Mouse (Mus musculus) kidney, adult 9 months (tissue): Measurements from ENCODE around the gene Lim2.
"Not testable (repeated sequence)": the region's sequence is repeated elsewhere in the genome, so short reads cannot be mapped to it uniquely, and the experiment has no call there.

ENCODE experiments used
- DNase-seq: peaks from one replicate; pipeline ENCODE4 v3.0.0; 2022

Lim2 gene

GRCm38 (mm10) chr7:43427406-43427805 lies at the start of gene Lim2:
Lim2 (plus strand) TSS chr7:43427670.
- no peak for DNase-seq

GRCm38 (mm10) chr7:43378226-43378625 lies 49.2 kb upstream of the Lim2 start:
- peak; percentile 54 for DNase-seq

GRCm38 (mm10) chr7:43392349-43393121 lies 34.9 kb upstream of the Lim2 start:
- no peak for DNase-seq

- no peak for DNase-seq
Observed at GRCm38 (mm10) chr7:43399501-43399900, 28.0 kb upstream of the Lim2 start.

- DNase-seq: no peak
Observed at GRCm38 (mm10) chr7:43402718-43403117, 24.8 kb upstream of the Lim2 start.

- DNase-seq: no peak
Observed at GRCm38 (mm10) chr7:43407573-43407972, 19.9 kb upstream of the Lim2 start.

GRCm38 (mm10) chr7:43408131-43408553 lies 19.3 kb upstream of the Lim2 start, which contains the start of gene Siglecg:
Siglecg (plus strand) TSS chr7:43408204.
- no peak for DNase-seq

GRCm38 (mm10) chr7:43409084-43409483 lies 18.4 kb upstream of the Lim2 start:
- no peak for DNase-seq

- not testable (repeated sequence) for DNase-seq
Observed at GRCm38 (mm10) chr7:43411724-43412123, 15.7 kb upstream of the Lim2 start.

GRCm38 (mm10) chr7:43417298-43417697 lies 10.2 kb upstream of the Lim2 start:
- no peak for DNase-seq

GRCm38 (mm10) chr7:43422995-43423617 lies 4.4 kb upstream of the Lim2 start:
- peak; percentile 89 for DNase-seq

- DNase-seq: no peak
Observed at GRCm38 (mm10) chr7:43423991-43424625, 3.4 kb upstream of the Lim2 start.

GRCm38 (mm10) chr7:43429500-43429899 lies 2.0 kb downstream of the Lim2 start:
- no peak for DNase-seq

- DNase-seq: no peak
Observed at GRCm38 (mm10) chr7:43432891-43433290, 5.4 kb downstream of the Lim2 start.

GRCm38 (mm10) chr7:43434676-43435075 lies 7.2 kb downstream of the Lim2 start:
- DNase-seq: no peak

GRCm38 (mm10) chr7:43436341-43437255 lies 9.1 kb downstream of the Lim2 start, which contains the start of gene Nkg7:
Nkg7 (plus strand) TSS chr7:43437073.
- DNase-seq: no peak

GRCm38 (mm10) chr7:43438611-43439010 lies 11.1 kb downstream of the Lim2 start:
- DNase-seq: no peak

- DNase-seq: no peak
Observed at GRCm38 (mm10) chr7:43440482-43440881, 13.0 kb downstream of the Lim2 start, which contains the start of gene Cldnd2. Cldnd2 (plus strand) TSS chr7:43440782.

GRCm38 (mm10) chr7:43441071-43441470 lies 13.6 kb downstream of the Lim2 start:
- peak; percentile 66 for DNase-seq

- no peak for DNase-seq
Observed at GRCm38 (mm10) chr7:43442684-43443083, 15.2 kb downstream of the Lim2 start.

GRCm38 (mm10) chr7:43443126-43443916 lies 15.9 kb downstream of the Lim2 start:
- peak; percentile 89 for DNase-seq

- peak; percentile 98 for DNase-seq
Observed at GRCm38 (mm10) chr7:43443917-43444293, 16.4 kb downstream of the Lim2 start, which contains the start of the genes Etfb and Gm45233. Etfb (plus strand) TSS chr7:43444083. Gm45233 (plus strand) TSS chr7:43444128.
